Mouse (Mus musculus) spleen, adult 2 months (tissue): ENCODE data around the gene Pcyt1b.

ENCODE experiments used
- CTCF ChIP-seq: fragments of 200-500 bp; IDR thresholded peaks from 2 replicates; pipeline ENCODE4 v1.5.1; 2011; ENCODE audit warnings: mild to moderate bottlenecking, inconsistent platforms; ENCODE audit not compliant: insufficient read depth, insufficient read length, insufficient replicate concordance; ENCODE audit errors: extremely low read depth
- POLR2A ChIP-seq: fragments of 200-500 bp; IDR thresholded peaks from 2 replicates; pipeline ENCODE4 v1.6.1; 2011; ENCODE audit warnings: low read depth, low read length, inconsistent platforms

- TF ChIP-seq POLR2A: no peak
- no peak for TF ChIP-seq CTCF
Observed at GRCm38 (mm10) chrX:93689287-93689686, 34.6 kb downstream of the Pcyt1b start.
